Mouse (Mus musculus): ENCODE measurements at regions not wholly inside any gene's neighbourhood (a gene's known extent, or its start where the extent isn't known, plus 50 kb on each side); places are given as distances from the start of the nearest gene placed in this dataset.

DNA sequence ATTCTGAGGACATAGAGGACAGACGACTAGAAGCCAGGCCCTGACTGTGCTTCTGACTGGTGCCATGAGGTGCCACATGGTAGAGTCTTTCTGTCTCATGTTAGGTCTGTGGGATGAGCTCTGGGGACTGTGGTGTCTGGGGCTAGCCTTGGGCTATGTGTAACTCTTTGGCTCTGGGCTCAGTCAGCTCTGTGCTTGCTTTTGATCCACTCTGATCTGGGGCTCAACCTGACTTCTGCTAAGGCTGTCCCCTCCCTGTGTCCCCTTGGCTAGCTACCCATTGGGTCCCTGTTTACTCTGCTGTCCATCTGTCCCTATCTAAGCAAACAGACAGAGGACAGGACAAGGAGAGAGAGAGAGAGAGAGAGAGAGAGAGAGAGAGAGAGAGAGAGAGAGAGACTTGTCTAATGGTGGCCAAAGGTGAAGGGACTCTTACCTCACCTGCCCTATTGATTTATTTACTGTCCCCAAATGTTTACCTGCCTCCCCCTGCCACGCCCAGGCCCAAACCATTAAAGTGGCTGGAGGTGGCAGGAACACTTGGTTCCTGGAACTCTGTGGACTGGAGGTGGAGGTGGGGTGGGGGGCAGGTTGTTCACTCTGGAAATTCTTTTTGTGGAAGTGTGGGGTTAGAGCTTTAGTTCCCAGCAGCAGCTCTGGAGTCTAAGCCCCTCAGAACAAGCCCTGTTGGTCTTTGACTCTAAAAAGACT, 51.4 kb upstream of the Rxra start:
- Histone ChIP-seq H3K4me3 (no peak overlapping the region), H3K27ac (replicated peaks) (no peak overlapping the region), H3K27me3 (ENCODE audit: low read depth, poor library complexity, severe bottlenecking) (0 out of 2 replicates have a peak, but pooled peaks cover 5% of the 10 kb centered on the region), H3K36me3 (no peaks in the 10 kb centered on the region), H3K9me3 (replicated peaks) (no peaks in the 10 kb centered on the region), H3K4me1 (peaks cover 10% of the 10 kb centered on the region)
- 86% methylated on average over 2 of the region's 2 CpGs for WGBS
- DNase-seq (ENCODE audit: low spot score): no peak

Data from midbrain, embryonic 10.5 days (tissue).